Mouse (Mus musculus): ENCODE measurements around the gene Arl3. TPM values are rescaled to one million over a fixed set of nuclear protein-coding genes. Genes with fewer than 3 reads are reported as not detected.

Arl3 gene
- total RNA-seq, 2 experiments from 2014 or later, result 47.2 to 54.9 TPM

DNA sequence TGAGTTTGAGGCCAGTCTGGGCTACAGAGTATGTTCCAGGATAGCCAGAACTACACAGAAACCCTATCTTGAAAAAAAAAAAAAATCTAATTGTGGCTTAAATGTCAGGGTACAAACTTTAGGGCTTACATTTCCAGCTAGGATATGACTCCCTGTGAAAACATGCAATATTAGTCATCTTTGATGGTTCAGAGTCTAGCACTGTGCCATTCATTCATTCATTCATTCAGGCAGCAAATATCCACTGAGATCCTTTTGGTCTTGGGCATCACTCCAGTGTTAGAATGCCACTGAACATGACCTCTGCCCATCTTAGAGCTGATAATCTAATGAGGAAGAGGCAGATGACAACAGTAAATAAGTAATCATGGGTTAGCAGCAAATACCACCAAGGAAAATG lies 51.3 kb downstream of the Arl3 start:
- no peak for DNase-seq (ENCODE audit: low spot score in 2 of 2)

DNA sequence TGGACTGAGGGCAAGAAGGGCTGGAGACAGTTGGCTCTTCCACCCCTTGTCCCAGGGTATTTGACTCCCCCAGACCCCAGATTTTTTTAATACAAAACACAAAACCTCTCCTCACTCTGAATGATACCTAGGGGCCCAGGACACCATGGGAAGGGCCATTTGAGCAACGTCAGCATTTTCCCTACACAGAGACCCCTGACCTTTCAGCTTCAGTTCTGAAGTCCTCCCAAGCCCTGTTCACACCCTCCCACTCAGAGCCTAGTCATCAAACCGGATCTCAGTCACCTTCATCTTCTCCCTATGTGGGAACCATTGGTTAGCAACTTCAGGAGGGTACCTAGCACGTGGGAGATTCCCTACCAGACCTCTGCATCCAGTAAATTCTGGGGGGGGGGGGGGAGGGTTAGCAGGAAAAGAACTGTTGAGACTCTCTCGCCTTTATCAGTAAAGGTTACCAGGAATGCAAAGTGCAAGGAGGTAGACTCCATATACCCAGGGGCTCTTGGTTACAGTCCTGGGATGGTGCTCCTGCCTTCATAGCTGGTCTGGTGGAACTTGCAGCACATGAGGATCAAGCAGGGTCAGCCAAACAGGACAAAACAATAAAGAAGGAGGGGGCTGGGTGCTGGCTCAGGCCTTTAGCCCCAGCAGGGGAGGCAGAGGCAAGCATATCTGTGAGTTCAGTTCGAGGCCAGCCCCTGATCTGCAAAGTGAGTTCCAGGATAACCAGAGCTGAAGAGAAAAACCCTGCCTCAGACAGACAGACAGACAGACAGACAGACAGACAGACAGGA lies 54.0 kb downstream of the Arl3 start:
- no peak for DNase-seq (ENCODE audit: low spot score in 2 of 2)

DNA sequence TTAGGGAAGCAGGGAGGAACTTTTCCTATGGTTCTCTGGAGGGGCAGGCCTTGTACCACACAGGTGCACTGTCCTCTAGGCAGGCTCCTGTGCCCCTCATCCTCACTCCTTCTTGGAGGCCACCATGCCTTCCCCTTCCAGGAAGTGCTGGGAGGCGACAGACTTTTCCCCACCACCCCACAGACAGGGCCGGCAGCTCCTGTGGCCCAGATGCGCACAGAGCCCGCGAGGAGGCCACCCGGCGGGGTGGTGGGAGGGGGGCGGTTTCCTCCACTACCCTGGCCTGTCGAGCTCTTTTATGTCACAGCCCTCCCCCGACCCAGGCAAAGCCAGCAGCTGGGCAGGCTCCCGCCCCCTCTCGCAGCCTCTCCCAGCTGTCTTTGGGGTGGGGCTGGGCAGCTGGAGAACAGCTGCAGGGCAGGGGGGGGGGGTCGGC lies 54.6 kb downstream of the Arl3 start:
- no peak for DNase-seq (ENCODE audit: low spot score in 2 of 2)

DNA sequence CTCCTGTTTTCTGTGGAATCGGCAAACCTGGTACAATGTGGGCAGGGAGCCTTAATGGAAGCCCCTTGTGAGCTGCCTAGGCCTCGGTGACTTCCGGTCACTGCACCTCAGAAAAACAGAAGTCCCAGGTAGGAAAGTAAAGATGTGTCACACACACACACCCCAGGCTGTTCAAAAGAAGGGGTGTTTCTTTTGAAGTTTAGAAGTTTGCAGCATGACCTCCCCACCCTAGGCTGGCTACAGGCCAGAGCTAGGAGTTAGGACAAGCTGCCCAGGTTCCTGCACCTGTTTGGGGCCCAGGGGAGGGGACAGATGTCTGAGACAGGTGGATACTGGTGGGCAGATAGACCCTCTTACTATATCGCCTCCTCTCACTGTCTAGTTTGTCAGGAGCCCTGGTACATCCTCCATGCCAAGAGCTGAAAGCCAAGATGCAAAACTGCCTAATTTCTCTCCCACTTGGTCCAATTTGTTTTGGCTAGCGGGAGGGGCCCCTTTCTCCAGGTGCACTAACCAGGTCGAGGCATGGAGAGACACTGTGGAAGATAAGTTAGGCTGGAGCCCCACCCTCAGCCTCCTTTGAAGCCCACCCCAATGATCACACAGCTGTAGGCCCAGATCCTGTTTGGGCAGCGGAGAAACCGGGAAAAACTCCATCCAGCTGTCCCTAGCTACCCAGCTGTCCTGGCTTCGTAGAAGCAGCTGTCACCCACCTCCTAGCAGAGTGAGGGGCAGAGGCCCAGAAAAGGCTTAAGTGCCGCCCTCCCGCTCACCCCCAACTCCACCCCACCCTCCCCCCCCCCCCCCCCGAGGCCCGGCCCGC lies 55.3 kb downstream of the Arl3 start:
- DNase-seq (ENCODE audit: low spot score in 2 of 2), result no peak

DNA sequence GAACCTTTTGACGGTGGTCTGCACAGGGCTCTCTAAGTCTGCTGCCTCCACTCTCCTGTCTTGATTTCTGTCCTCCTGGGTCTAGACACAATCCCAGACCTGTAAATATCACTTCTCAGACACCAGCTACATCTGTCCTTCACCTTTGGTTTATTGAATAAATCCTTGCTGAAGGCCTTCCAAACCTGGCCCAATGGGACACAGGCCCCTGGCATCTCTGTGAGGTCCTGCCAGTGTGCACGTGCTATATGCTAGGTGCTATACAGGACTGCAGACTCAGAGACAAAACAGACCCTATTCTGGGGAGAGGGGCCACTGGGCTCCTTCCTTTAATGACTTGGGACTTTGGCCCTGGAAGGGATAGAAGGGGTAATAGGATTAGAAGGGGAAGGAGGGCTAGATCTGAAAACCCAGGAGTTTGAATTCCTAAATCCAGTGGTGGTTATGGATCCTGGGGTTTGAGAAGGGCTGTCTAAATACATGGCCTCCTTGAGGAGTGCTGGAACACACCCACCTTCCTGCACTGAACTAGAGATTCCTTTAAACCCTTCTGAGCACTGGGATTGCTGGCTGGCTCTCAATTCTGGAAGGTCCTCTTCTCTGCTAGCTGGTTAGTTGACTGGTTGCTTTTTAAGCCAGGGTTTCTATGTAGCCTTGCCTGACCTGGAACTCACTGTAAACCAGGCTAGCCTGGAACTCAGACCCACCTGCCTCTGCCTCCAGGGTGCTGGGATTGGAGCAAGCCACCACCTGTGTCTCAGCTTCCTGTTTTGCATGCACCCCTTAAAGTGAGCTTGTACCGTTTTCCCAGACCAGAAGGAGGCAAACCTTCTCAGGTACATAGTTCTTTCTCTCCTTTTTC lies 56.1 kb downstream of the Arl3 start:
- DNase-seq (ENCODE audit: low spot score in 2 of 2), result no peak

DNA sequence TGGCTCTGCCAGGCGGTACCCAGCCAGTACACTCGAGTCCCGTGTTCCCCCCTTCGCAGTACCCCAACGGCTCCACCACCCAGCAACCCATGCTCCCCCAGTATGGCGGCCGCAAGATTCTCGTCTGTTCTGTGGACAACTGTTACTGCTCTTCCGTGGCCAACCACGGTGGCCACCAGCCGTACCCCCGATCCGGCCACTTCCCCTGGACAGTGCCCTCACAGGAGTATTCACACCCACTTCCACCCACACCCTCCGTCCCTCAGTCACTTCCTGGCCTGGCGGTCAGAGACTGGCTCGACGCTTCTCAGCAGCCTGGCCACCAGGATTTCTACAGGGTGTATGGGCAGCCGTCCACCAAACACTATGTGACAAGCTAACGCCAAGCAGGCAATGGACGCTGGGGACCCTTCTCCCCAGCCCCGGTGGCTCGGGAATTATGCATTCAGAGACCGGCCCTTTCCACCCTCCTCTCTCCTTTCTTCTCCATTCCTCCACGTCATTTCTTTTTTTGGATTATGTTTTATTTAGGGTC lies 57.6 kb downstream of the Arl3 start:
- DNase-seq (ENCODE audit: low spot score in 2 of 2), result no peak

DNA sequence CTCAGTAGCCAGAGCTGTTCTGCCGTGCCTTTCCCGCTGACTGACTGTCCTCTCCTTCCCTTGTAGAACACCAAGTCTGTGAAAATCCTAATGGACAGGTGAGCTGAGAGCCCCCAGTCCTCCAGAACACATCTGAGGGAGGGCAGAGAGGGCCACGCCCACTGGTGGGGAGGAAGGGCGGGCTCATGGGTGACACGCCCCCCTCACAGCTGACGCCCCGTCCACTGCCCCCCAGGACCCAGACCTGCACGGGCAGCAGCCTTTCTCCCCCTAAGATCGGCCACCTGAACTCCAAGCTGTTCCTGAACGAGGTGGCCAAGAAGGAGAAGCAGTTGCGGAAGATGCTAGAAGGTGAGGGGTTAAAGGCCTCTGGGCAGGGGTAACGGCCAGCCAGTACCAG lies 58.6 kb downstream of the Arl3 start:
- no peak for DNase-seq (ENCODE audit: low spot score in 2 of 2)

DNA sequence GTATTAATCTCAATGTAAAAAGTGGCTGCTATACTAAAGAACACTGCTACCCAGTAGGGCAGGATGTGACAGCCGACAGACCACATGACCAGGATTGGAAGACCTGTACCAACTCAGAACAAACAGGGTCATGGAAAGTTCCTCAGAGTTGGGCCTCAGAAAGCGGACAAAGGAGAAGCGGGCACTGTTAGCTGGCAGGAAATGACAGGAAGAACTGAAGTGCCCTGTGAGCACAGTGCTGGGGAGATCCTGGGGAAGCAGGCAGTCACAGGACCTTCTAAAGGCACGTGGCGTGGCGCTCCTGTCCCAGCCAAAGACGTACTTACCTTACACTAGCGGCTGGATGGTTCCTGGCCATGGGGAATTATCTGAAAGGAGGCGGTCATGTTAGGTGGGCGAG lies 61.7 kb downstream of the Arl3 start:
- no peak for DNase-seq (ENCODE audit: low spot score in 2 of 2)

DNA sequence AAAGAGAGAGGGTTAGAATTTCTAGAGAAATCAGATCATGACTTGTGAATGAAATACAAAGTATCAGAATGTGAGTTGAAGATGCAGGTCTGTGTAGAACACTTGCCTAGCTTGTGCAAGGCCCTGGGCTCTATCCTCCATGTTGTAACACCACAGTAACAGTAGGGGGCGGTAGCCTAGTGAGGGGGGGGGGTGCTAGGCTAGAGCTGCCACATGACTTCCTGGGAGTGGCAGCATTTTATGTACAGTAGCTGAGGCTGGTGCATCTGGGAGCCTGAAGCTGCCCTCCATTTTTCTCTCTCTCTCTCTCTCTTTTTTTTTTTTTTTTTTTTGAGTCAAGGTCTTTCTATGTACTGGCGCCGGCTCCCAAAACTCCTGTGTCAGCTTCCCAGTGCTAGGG lies 62.2 kb downstream of the Arl3 start:
- DNase-seq (ENCODE audit: low spot score in 2 of 2), result no peak

DNA sequence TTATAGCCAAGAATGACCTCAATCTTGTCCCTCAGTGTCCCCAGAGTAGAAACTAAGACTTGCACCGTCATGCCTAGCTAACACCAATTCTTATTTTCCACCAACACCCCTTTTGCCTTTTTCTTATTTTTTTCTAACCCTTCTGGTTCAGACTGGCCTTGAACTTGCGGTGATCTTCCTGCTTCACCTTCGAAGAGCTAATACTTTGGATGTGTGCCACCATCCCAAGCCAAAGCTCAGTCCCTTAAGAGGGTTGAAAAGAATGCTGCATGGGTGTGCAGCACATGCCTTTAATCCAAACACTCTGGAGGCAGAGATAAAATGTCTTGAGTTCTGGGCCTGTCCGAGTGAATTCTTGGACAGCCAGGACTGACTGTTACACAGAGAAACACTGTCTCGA lies 62.6 kb downstream of the Arl3 start:
- no peak for DNase-seq (ENCODE audit: low spot score in 2 of 2)

DNA sequence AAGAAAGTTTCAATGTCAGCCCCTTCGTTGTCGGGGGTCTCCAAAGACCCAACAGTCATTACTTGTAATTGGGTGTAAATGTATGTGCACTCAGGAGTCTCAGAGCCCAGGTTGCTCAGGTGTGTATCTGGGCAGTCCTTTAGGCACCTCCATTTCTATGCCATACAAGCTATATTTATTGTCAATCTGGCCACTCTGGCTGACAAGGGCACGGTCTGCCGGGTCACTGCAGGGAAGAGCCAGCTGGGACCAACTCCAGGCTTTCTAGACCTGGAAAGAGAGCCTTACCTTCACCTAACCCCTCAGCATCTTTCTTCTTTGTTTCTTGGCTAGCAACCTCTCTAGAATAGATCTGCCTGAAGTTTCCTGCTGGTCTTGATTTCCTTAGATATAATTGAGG lies 63.3 kb downstream of the Arl3 start:
- no peak for DNase-seq (ENCODE audit: low spot score in 2 of 2)

DNA sequence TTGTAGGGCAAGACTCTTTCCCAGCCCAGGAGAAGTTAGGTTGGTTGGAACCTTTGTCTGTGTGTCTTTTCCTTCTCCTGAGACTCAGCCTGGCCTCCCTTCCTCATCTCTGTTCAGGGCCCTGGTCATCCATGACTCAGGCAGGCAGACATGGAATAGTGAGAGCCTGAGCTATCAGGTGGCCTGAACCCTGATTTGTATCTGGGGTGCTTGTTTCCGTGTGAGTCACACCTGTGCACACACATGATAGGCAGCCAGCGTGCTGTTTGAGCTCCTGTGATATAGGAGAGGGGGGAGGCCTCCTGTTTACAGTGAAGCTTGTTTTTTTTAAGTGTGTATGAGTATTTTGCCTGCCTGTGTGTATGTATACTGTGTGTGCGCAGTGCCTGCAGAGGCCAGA lies 63.8 kb downstream of the Arl3 start:
- no peak for DNase-seq (ENCODE audit: low spot score in 2 of 2)

DNA sequence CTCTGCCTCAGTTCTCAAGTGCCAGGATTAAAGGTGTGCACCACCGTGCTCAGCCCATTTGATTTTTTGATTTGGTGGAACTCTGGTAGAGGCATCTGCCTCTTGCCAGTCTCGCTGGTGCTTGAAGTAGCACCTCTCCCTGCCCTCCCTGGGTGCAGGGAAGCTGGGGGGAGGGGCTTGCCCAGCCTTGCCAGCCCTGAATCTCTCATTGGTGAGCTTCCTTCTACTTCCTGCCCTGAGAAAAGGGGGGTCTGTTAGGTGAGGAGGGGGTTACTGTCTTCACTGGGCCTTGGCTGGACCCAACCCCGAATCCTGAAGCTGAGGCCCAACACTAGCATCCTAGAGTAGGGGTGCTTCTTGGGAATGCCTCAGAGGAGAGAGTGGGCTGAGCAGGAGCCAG lies 64.3 kb downstream of the Arl3 start:
- no peak for DNase-seq (ENCODE audit: low spot score in 2 of 2)

DNA sequence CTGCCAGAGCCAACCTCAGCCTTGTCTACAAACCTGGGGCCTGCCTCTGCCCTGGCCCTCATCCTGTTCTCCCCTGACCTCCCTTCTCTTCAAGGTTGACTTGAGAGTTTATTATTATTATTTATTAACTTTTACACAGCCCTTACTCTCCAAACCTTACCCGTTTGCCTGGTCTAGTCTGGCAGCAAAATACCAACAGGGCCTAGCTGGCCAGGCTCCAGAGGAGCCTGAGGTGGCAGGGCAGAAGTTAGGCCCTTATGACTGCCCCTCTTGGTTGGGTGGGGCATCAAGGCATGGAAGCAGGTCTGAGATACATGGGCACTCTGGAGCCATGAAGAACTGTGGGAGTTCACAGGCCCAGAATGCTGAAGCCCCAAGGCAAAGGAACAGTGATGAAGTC lies 65.2 kb downstream of the Arl3 start:
- no peak for DNase-seq (ENCODE audit: low spot score in 2 of 2)

DNA sequence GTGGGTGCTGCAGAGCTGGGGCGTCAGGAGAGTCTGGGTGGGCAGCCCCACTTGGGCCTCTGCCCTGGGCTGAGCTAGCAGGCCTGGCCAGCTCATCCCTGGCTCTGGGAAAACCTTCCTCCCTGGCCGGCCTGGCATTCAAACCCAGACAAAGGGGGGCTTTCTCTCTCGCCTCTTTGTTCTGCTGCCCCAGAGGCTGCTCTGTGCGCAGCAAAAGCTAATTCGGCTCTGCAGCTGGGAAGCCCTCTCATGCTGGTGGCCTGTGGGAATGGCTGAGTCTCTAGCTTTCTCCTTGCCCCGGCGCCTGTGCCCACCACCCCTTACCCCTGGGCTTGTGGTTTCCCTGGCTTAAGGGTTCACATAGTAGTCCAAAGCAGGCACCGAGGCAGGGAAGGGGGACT lies 65.8 kb downstream of the Arl3 start:
- no peak for DNase-seq (ENCODE audit: low spot score in 2 of 2)

DNA sequence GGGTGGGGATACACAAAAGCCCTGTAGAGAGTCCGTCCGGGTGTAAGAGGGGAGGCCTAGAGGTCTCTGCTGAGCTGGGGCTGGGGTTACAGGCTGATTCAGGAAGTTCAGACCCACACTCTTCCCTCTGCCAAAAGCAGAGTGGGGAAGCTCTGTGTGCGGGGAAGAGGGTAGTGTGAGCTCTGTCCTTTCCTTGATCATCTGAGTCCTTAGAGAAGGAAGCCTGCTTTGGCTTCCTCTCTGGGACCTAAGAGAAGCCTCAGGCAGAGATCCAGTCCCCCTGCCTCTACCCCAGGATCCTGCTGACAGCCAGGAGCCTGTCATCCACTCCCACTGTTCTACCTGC lies 66.7 kb downstream of the Arl3 start:
- DNase-seq (ENCODE audit: low spot score in 2 of 2), result no peak

DNA sequence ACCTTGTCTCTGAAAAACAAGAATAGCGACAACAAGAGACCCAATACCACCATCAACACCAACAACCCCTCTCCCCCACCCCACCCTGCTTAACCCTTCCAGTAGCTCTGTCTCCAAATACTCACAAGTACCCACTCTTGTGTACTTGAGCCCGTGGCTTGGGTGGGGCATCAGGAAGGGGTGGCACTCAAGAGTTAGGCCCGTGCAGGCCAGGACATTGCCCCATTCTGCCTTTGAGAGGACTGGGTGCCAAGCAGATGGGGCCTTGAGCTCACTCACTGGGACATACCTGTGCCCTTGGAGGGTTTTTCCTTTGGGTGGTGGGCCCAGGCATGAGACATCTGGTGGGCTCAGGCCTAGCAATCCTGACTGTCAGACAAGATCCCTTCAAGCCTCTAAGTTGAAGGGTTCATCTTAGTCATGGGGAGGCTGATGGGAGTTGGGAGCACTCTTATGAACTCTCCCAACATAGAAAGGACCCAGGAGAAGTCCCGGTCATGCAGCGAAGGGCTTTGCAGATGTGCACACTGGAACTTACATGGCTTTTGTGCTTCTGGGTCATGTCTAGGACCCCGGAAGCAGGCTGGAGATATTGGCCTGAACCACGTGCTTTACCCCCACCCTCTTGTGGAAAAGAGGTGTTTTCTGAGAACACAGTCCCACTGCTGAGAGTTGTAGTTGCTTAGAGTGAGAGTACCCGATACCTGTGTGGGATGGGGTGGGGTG lies 67.2 kb downstream of the Arl3 start:
- no peak for DNase-seq (ENCODE audit: low spot score in 2 of 2)

DNA sequence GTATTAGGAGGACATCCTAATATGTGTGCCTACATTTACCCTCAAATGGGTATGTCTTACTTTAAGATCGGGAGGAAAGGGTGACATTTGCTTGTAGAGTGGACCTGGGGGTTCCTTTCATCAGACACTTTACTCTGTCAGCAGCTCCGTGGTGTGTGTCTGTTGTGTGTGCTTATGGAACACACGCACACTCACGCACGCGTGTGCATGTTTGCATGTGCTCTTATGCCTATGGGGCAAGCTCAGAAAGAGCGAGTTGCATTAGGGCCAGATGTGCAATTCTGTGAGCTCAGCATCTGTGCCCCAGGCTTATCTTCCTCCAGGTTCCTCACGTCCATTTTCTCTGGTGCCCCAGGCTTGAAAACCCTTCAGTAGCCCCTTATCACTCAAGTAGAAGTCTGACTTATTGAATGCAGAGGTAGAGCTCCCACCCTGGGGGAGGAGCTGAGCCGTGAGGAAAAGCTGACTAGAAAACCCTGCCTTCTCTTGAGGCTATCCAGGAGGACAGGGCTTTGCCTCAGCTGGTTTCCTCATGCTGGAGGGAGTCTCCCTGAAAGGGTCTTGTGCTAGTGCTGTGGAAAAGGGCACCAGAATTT lies 68.1 kb downstream of the Arl3 start:
- no peak for DNase-seq (ENCODE audit: low spot score in 2 of 2)

DNA sequence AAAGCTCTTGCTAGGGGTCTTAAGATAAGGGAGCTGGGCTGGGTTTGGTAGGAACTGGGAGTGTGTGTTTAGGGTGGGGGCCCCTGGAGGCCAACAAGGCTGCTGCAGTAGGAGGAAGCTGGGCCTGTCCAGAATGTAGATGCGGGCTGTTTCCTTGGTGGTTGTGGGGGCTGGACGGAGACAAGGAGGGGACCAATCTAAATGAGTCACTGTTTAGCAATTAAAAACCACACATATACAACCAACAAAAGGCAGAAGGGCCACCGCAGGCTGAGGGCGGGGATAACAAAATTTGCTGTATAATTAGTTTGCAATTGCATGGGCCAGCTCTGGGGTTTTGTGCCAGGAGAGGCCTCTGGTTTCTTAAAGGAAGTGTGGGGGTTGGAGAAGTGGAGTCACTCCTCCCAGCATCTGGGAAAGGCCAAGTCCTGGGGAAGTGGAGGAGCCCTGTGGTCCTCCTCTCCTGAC lies 68.9 kb downstream of the Arl3 start:
- DNase-seq (ENCODE audit: low spot score in 2 of 2), result no peak

DNA sequence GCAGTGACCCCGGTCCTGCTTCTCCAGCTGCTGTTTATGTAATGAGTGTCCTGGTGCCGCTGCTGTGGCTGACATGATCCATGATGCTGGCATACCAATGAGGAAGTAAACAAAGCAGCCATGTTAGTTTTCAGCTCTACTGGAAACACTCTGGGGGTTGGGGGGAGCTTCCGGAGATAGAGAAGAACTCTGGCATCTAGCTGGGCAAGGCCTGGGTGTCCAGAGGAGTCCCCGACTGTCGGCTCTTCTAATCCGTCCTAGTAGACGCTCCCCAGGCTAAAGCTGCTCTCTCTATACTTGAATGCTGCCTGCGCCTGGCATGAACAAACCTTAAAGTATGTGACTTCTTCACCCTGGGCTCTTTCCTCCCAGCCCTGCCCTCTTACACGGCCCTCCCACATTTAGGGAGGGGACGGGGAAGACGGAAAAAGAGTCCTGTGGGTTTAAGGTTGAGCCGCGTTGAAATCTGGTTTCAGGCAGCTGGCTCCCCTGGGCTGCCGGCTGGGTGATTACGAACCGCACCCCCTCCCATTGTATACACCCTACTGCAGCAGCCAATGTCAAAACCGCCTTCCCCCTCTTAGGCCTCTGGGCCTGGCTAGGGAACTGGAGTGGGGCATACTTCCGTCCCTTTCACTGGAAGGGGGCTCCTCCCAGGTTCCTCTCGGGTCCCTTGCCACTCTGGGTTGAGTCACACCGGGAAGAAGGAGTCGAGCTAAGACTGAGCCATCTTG lies 69.5 kb downstream of the Arl3 start:
- peak in 1 of 2 experiments; percentile 58 for DNase-seq (ENCODE audit: low spot score in 2 of 2)

Data from adrenal gland, postnatal 4 days (tissue).